Mouse (Mus musculus): ENCODE data around the gene Coq4.

The Coq4 gene

GRCm38 (mm10) chr2:29843231-29844105 is 56.2 kb downstream of the Coq4 start:
- ATAC-seq (ENCODE audit: insufficient number of reproducible peaks, low FRiP score, low TSS enrichment): no peak

GRCm38 (mm10) chr2:29844115-29844514 is 56.8 kb downstream of the Coq4 start:
- no peak for ATAC-seq (ENCODE audit: insufficient number of reproducible peaks, low FRiP score, low TSS enrichment)

GRCm38 (mm10) chr2:29844661-29845060 is 57.4 kb downstream of the Coq4 start:
- no peak for ATAC-seq (ENCODE audit: insufficient number of reproducible peaks, low FRiP score, low TSS enrichment)

GRCm38 (mm10) chr2:29845636-29846035 is 58.3 kb downstream of the Coq4 start:
- no peak for ATAC-seq (ENCODE audit: insufficient number of reproducible peaks, low FRiP score, low TSS enrichment)

GRCm38 (mm10) chr2:29846061-29846853 is 59.0 kb downstream of the Coq4 start:
- ATAC-seq (ENCODE audit: insufficient number of reproducible peaks, low FRiP score, low TSS enrichment): no peak

GRCm38 (mm10) chr2:29846911-29847310 is 59.6 kb downstream of the Coq4 start:
- no peak for ATAC-seq (ENCODE audit: insufficient number of reproducible peaks, low FRiP score, low TSS enrichment)

Measured in cerebellum, adult (tissue).